Mouse (Mus musculus) splenic B cell, adult 2 months (primary cell): Measurements from ENCODE around the gene Kcnip1.
A peak's percentile ranks its signal among the peaks of the same experiment; 100 is the strongest.

Experiments used
- DNase-seq: peaks from one replicate; pipeline ENCODE4 v3.0.0-alpha.2; 2011; ENCODE audit warnings: low read depth, low spot score
- H3K27me3 ChIP-seq: 2 replicates; pipeline ENCODE4 v1.6.1; 2012; ENCODE audit warnings: mild to moderate bottlenecking, low read length, moderate library complexity, mixed read lengths; ENCODE audit not compliant: control insufficient read depth, poor library complexity, insufficient read depth, severe bottlenecking
- H3K36me3 ChIP-seq: 2 replicates; pipeline ENCODE4 v1.6.1; 2012; ENCODE audit warnings: mild to moderate bottlenecking, low read length, moderate library complexity, mixed read lengths; ENCODE audit not compliant: control insufficient read depth, poor library complexity, insufficient read depth, severe bottlenecking

Gene Kcnip1

GRCm38 (mm10) chr11:33992938-33993337, at the start of gene Kcnip1:
TSS of gene Kcnip1 (minus strand) at chr11:33993152.
- no peak for DNase-seq
- Histone ChIP-seq H3K36me3 (no peaks in the 10 kb centered on the region), H3K27me3 (no peaks in the 10 kb centered on the region)

- DNase-seq = no peak
- Histone ChIP-seq H3K27me3 (no peaks in the 10 kb centered on the region; the same call in none of the 2 replicates), H3K36me3 (no peaks in the 10 kb centered on the region)
Observed at GRCm38 (mm10) chr11:34040061-34040460, 47.1 kb upstream of the Kcnip1 start.

- no peaks in the 10 kb centered on the region; the same call in none of the 2 replicates for H3K27me3 ChIP-seq
- DNase-seq = no peak
Observed at GRCm38 (mm10) chr11:34035909-34036658, 43.1 kb upstream of the Kcnip1 start.

GRCm38 (mm10) chr11:34034794-34035193, 41.8 kb upstream of the Kcnip1 start:
- peak; percentile 34 for DNase-seq
- H3K36me3 ChIP-seq = no peaks in the 10 kb centered on the region
- H3K27me3 ChIP-seq = no peaks in the 10 kb centered on the region; the same call in 1 of the 2 replicates

More at GRCm38 (mm10) chr11:34035909-34036658, 43.1 kb upstream of the Kcnip1 start:
- H3K36me3 ChIP-seq = no peaks in the 10 kb centered on the region

- DNase-seq = peak; percentile 70
- Histone ChIP-seq H3K27me3 (no peaks in the 10 kb centered on the region; the same call in 1 of the 2 replicates), H3K36me3 (no peaks in the 10 kb centered on the region)
Observed at GRCm38 (mm10) chr11:34034008-34034505, 41.1 kb upstream of the Kcnip1 start.

- DNase-seq = peak; percentile 70
- Histone ChIP-seq H3K36me3 (no peaks in the 10 kb centered on the region), H3K27me3 (no peaks in the 10 kb centered on the region)
Observed at GRCm38 (mm10) chr11:34031015-34031805, 38.3 kb upstream of the Kcnip1 start.

GRCm38 (mm10) chr11:34029658-34030057, 36.7 kb upstream of the Kcnip1 start:
- H3K27me3 ChIP-seq = no peaks in the 10 kb centered on the region

GRCm38 (mm10) chr11:34025091-34025490, 32.1 kb upstream of the Kcnip1 start:
- H3K27me3 ChIP-seq = peaks cover 4% of the 10 kb centered on the region
- no peak for DNase-seq
- no peaks in the 10 kb centered on the region for H3K36me3 ChIP-seq

More at GRCm38 (mm10) chr11:34029658-34030057, 36.7 kb upstream of the Kcnip1 start:
- DNase-seq = no peak
- H3K36me3 ChIP-seq = no peaks in the 10 kb centered on the region

GRCm38 (mm10) chr11:34012007-34012652, 19.2 kb upstream of the Kcnip1 start:
- H3K27me3 ChIP-seq = no peaks in the 10 kb centered on the region
- no peaks in the 10 kb centered on the region for H3K36me3 ChIP-seq
- DNase-seq = peak; percentile 12

- Histone ChIP-seq H3K27me3 (no peaks in the 10 kb centered on the region), H3K36me3 (no peaks in the 10 kb centered on the region)
- peak; percentile 17 for DNase-seq
Observed at GRCm38 (mm10) chr11:34010859-34011172, 17.9 kb upstream of the Kcnip1 start.

- Histone ChIP-seq H3K36me3 (no peaks in the 10 kb centered on the region), H3K27me3 (no peaks in the 10 kb centered on the region)
- no peak for DNase-seq
Observed at GRCm38 (mm10) chr11:34010133-34010858, 17.3 kb upstream of the Kcnip1 start.

GRCm38 (mm10) chr11:34009316-34010087, 16.6 kb upstream of the Kcnip1 start:
- DNase-seq = no peak
- H3K36me3 ChIP-seq = no peaks in the 10 kb centered on the region
- no peaks in the 10 kb centered on the region for H3K27me3 ChIP-seq

GRCm38 (mm10) chr11:34008702-34009101, 15.8 kb upstream of the Kcnip1 start:
- no peaks in the 10 kb centered on the region for H3K36me3 ChIP-seq
- peak; percentile 86 for DNase-seq
- no peaks in the 10 kb centered on the region for H3K27me3 ChIP-seq

- H3K27me3 ChIP-seq = no peaks in the 10 kb centered on the region
- no peaks in the 10 kb centered on the region for H3K36me3 ChIP-seq
- peak; percentile 74 for DNase-seq
Observed at GRCm38 (mm10) chr11:34008214-34008613, 15.3 kb upstream of the Kcnip1 start.
